Mouse (Mus musculus): ENCODE measurements around the gene Plppr2.

Gene Plppr2

DNA sequence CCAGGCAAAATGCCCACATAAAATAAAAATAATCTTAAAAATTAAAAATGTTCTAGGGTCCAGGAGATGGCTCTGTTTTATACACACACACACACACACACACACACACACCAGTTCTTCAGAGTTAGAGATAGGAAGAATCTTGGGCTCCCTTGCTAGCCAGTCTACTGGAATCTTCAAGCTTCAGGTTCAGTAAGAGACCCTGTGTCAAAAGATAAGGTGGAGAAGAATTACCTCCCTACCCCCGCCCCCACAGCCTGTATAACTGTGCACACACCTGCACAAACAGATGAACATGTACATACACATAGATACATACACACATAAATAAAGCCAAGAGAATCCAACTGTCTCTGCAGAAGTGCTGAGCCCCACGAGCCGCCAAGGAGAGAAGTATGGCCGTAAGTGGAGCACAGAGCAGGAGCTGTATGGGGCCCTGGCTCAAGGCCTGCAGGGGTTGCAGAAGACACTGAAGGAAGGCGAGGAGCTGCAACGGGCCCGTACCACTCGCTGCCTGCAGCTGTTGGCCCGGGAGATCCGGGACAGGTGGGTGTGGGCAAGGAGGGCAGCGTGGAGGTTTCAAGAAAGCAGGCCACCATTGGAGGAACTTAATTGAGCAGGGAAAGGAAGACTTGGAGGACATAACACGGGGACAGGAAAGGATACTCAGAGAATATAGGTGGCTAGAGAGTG, 4.2 kb upstream of the Plppr2 start:
- DNase-seq: no peak

DNA sequence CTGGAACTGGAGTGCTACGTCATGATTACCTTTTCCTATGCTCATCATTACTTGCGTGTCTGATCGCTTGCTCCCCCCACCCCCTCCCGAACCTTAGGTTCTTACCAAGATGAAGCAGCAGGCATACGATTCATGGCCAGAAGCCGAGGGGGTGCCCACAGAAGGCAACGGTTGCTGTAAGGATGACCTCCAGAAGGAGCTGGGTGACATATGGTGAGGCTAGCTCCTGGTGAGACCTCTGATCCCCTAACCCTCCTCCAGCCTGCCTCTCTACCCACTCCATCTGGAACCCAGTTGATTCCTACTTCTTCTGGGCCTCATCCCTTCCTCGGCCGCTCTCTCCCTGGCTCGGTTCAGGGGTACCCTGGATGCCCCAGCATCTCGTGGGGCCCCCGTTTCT, 2.8 kb upstream of the Plppr2 start:
- DNase-seq: no peak

DNA sequence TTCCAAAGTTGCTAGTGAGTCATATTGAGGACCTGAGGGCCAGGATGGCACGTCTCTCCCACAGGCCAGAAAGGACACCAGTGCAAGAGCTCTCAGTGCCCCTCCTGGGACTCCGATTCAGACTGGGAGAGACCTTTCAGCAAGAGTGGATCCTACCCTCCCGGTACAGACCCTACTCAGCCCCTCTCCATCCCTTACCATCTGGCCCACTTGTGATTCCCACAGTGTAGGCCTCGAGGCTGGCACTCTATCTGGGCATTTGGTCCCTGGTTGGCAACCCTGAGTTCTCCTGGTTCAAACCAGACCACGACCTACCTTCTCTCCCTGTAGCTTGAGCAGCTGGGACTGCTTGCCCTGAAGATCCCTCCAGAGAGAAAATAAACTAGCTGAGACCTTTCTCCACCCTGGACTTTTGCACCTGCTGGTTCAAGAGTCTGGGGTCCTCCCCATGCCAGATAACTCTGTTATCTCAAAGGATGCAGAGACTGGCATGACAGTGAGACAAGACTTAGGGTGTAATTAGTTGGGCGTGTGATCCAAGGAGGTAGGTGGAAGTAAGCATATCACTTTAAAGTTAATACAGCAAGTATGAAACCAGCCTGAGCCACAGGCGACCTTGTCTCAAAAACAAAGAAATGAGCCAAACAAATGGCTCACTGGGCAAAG, 1.2 kb upstream of the Plppr2 start:
- DNase-seq: no peak

DNA sequence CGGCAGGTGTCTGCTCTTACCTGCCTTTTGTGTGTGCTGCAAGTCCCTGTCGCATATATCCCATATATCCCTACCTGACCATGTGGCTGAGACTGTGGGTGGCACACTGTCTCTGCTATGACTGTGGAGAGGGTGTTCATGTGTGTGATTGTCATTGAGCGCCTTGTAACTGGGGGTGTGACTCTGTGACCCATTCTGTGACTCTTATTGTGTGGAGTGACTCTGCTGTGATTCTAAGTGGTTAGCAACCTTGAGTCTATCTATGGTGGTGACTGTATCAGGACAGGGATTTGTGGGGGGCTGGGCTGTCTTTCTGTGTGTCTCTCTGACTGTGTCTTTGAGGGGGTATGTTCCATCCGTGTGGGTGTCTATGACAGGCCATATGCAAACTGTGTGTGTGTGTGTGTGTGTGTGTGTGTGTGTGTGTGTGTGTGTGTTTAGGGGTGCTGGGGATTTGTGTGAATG, 910 bp downstream of the Plppr2 start:
- peak; percentile 70 for DNase-seq

DNA sequence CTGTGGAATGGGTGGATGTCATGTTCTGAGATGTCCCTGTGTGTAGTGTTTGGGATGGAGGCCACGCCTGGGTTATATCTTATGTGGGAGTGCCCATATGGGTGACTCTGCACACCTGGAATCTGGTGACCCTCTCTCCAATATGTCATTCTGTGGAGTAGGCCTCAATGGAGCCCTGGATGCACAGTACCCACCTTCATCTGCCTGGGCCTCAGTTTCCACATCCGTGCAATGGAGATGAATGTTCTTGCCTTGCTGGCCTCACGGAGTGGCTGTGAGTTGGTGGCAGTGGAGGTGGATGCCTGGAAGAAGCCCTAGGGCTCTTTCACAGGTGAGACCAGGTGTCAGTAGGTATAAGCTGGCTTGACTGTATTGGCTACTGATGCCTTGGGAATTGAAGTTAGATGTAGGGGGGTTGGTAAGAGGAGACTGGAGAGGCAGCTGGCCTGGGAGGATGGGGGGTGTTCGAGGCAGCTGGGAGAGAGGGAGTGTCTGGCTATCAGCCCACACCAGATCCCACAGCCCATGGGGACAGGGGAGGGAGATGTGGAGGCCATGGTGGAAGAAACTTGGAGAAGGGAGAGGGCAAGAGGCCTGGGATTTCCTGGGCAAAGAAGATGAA, 1.5 kb downstream of the Plppr2 start:
- no peak for DNase-seq

DNA sequence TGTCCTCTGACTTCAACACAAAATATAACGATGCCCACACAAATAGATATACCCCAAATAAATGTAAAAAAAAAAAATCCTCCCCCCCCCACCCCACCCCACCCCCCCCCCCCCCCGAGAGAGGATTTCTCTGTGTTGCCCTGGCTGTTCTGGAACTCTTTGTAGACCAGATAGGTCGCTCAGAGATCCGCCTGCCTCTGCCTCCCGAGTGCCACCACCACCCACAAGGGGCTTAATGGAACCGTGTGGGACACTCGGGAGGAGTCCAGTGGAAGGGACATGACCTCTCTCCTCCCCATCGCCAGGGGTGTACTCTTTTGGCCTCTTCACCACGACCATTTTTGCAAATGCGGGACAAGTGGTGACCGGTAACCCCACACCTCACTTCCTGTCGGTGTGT, 6.2 kb downstream of the Plppr2 start:
- no peak for DNase-seq

DNA sequence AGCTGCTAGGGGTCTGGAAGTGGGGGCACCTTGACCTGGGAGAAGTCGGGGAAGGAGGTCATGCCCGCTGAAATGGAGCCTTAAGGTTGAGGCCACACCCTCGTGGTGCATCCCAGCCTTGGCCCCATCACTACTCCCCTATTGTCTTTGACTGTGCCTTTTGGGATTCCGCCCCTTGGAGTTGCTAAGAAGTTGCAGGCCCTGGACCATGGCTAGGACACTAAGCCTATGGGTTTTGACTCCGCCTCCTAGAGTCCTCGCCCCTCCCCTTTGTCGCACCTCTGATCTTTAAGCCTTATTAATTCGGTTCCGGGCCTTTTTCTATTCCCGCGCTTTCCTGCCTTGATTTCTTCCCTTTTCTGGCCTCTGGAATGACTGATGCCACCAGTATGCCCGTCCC, 6.8 kb downstream of the Plppr2 start:
- no peak for DNase-seq

DNA sequence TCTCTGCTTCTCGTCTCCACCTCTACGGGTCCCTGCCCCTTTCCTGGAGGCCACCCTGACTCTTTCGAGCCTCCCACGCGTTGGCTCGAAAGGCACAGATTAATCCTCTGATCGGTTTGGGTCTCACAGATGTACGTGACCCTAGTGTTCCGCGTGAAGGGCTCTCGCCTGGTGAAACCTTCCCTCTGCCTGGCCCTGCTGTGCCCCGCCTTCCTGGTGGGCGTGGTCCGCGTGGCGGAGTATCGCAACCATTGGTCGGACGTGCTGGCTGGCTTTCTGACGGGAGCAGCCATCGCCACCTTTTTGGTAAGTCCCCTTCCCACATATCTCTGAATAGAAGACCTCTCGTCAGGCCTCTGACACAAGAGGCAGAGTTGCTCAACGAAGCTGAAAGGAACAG, 7.4 kb downstream of the Plppr2 start:
- DNase-seq: no peak

DNA sequence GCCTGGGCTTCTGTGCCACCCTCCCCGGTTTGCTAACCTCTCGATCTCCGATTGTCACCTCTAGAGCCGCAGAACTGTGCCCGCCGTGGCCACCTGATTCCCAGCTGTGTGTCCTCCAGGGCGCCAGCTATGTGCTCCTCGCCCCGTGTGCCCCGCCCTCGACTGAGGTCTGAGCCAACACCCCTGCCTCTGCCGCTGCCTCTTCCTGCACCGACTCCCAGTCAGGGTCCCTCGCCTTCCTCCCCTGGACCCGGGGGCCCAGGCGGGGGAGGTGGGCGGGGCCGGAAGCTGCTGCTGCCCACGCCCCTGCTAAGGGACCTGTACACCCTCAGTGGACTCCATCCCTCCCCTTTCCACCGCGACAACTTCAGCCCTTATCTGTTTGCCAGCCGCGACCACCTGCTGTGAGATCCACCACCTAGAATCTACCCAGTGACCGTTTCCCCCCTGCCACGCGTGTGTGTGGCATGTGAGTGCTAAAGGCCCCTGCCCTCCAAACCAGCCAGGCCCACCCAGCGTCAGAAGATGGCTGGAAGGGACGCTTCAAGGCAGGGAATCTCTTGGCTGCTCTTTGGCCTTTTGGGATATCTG, 10.8 kb downstream of the Plppr2 start:
- no peak for DNase-seq

DNA sequence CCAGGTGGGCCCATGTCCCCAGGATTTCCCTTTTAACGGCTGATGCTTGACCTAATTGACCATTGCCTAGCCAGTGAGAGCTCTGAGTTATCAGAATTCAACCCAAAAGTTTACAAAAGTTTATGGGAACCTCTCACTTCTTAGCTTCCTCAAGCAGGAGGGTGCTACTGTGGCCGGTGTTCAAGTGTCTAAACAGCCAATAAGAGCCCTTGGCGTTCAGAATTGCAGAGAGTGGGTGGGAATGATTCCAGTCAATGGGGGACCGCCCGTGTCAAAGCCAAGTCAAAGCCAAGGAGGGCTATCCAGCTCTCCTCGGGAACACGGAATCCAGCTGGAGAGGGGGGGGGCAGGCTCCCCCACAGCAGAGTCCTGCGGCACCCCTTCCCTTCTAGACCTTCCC, 11.3 kb downstream of the Plppr2 start:
- no peak for DNase-seq

DNA sequence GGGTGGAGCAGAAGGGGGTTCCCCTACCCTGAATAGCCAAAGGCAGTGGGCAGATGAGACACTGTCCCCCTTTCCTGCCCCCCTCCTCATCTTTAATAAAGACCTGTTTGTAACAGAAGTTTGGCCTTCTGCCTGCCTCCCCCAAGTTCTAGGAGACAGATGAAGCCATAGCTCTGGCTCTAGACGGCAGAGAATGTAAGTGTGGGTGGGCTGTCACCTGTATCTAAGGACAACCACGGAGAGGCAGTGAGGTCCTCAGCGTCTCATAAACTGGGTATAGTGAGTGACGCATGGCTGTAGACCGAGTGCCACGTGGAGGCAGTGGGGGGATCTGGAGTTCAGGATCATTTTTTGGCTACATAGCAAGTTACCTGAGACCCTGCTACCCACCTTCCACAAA, 12.0 kb downstream of the Plppr2 start:
- DNase-seq: peak; percentile 72

DNA sequence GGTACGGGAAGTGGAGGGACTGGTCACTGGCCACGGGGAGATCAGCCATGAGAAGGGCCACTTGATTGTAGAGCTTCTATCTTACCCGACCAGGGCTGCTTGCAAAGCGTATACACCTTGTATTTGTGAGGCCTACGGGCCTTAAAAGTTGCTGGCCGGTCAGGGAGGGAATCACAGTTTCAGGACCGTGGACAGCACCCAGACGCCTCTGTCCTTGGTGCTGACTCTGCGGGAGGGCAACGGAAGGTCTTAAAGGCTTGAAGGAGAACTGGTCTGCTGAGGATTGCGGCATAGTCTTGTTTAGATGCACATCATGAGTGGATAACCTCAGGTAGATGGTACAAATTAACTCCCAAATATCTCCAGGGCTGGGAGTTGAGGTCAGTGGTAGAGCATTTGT, 13.5 kb downstream of the Plppr2 start:
- DNase-seq: no peak

DNA sequence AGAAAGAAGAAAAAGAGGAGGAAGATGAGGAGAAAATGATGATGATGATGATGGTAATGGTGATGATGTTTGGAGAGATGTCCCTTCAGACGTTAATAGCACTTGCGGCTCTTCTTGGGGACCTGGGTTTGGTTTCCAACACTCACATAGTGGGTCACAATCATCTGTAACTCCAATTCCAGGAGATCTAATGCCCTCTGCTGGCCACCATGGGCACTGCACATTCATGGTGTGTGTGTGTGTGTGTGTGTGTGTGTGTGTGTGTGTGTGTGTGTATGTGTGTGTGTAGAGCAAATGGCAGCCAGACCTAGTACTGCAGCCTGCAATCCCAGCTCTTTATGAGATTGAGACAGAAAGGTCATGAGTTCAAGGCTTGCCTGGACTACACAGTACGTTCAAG, 15.1 kb downstream of the Plppr2 start:
- DNase-seq: no peak

DNA sequence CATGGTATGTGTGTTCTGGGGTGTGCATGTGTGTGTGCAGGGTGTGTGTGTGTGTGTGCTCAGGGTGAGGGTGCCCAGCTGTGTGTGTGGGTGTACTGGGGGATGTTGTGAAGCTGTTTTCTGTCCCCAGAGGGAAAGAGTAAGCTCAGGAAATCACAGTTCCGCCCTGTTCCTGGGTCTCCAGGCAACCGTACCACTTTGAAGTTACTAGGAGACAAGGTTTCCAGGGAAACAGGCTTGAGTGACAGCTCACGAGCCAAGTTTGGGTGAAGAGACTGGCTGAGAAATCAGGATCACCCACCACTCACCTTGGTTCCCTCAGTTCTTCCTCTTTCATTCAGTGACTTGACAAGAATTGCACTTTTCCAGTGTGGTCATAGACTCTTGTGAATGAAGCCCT, 16.8 kb downstream of the Plppr2 start:
- DNase-seq: peak; percentile 80

DNA sequence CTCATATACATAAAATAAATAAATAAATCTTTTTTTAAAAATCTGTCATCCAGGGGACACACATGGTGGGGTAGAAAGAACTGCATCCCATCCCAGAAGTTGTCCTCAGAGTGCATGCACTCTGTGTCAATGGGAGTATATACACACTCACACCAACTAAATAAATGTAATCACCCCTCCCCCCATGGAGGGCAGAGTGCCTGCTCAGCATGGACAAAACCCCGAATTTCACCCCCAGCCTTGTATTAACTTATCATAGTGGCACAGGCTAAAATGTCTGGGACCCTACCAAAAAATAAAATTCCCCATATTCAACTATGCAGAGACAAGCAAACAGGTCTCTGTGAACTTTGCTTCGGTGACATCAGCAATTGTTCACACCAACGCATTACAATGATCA, 17.8 kb downstream of the Plppr2 start:
- DNase-seq: no peak

DNA sequence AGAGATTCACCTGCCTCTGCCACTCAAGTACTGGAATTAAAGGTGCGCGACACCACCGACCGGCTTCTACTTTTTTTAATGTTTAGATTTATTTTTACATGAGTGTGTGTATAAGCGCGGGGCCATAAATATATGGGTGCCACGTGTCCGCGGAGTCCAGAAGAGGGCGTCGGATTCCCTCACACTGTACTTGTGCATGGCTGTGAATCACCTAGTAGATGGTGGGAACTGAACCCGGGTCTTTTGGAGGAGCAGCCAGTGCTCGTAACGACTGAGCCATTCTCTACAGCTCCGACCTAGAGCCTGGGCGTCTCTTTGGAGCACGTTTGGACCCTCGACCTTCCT, 18.4 kb downstream of the Plppr2 start:
- DNase-seq: no peak

DNA sequence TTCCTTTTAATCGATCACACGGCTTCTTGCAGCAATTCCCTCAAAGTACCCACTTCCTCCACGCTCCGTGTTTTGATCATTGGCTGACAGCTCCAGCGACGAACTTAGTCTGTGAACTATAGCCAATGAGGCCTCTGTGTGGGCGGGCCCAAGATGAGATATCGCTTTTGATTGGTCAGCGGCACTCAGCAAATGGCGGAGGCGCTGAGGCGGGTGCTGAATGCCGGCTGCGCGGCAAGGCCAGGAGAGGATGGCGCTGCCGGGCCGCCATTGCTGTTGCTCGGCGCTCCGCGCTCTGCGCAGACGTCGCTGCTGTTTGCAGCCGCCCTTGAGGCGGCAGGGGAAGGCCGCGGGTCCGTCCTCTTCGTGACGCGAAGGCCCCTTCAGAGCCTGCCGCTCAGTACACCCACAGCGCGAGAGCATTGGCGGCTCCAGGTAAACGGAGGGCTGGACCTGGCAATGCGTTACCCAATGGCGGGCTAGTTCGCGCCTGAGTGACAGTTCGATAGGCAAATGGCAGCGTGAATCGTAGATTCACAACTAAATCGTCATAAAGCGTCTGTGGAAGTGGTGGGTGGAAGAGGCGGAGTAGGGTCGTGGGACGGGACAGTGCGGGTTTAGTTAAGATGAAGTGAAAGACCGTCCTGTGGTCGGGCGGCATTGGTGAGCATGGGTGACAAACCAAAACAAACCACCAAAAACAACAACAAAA, 18.9 kb downstream of the Plppr2 start, which contains the start of gene Swsap1:
Gene Swsap1, plus strand, starts transcription at position 186 of the 712 bp plus-strand sequence.
- DNase-seq: peak; percentile 99

DNA sequence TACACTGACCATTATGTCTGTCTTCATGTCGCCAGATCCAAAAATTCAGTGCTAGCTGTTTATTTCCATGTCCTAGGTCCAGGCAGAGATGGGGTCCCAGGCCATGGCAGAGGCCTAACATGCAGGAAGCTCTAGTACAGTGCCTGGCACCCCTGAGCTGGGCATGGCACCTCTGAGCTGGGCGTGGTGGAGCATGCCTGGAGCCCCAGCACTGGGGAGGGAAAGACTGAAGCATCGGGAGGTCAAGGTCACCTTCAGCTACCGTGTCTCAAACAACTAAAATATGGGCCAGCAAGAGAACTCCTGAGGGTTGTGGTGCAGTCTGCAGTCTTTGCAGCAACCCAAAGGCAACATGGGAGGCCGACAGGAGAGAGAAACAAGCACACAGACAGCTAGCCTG, 21.5 kb downstream of the Plppr2 start:
- DNase-seq: no peak

DNA sequence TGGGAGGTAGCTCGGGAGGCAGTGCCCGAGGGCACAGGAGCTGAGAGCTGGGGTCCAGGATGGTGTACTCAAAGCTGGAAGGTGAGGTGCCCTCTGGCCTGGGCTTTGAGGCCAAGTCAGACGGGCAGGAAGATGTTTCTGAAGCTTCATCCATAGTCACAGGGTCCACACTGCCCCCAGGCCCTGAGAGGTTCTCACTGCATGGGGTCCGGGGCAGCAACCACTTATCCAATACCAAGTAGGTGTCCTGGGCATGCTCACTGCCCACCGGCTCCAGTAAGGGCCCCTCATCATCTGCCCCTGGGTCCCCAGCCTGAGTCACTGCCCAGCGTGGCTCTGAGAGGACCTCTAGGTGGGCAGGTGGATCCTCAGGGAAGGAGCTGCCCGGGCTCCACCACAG, 22.4 kb downstream of the Plppr2 start:
- DNase-seq: no peak

DNA sequence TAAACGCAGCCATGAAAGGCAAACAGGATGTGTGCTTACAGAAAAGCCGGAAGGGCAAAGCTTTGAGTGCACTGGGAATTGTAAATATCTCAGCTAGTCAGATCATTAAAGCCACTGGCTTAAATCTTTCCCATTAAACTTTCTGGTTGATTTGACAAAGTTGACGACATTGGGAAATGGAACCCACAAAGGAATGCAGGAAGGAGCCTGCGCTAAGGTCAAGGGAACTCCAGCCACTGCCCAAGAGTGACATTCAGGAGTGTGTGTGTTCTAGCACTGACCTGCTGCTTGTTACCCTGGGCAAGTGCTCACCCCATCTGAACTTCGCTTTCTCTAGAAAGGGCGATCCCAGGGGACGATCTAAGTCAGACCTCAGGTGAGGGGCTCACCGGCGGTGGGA, 23.3 kb downstream of the Plppr2 start:
- DNase-seq: no peak

DNA sequence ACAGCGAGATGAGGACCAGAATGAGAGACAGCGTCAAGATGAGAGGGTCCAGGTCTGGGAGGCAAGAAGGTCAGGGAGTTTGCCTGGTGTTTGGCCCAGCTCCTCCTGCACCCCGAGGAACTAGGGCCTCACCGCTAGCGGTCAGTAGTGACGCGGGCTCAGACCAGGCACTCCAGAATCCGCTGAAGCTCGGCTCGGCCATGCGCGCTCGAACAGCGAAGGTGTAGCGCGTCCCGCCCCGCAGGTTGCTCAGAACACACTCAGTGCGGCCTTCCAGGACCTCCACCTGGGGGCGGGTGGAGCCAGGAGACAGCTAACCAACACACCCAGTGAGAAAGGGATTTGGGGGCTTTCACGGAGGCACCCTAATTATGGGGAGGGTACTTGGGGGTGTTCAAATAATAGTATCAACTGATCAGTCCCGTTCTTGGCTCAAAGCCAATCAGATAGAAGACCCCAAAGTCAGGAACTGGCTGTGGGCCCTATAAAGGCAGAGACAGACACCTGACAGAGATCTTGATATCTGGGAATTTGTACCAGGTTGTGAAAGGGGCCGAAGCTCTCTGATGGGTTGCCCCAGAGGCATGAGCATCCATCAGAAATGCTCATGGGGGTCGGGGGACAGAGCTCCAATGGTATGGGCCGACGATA, 23.9 kb downstream of the Plppr2 start:
- DNase-seq: no peak

DNA sequence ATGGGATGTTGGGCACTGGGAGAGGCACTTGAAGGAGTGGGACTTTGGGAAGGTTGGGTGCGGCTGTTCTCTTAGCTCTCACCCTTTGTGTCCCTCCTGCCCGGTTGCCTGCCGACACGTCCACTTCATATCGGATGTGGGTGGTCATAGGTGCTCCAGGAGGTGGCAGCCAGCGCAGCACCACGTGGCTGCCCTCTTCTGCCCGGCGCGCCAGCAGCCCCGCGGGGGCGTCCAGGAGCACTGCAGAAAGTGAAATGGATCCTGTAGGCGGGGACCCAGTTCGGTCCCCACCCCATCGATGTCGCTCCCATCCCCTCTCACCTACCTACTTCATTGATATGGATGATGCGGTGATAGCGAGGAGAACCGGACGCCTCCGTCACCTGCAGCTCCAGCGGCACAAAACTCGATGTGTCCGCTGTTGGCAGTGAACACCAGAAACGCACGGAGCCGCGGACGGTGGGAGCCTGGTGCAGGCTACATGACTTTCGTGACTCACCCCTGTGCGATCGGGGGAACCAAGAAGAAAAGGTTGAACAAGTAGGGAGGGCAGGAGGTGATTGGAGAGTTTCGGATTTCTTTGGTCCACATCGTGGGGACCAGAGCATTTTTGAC, 24.6 kb downstream of the Plppr2 start:
- no peak for DNase-seq
